Mouse (Mus musculus) erythroblast, adult 5-6 weeks (primary cell): ENCODE measurements around the gene Sec31a. TPM values are rescaled to one million over a fixed set of nuclear protein-coding genes. Genes with fewer than 3 reads are reported as not detected.
A peak's percentile ranks its signal among the peaks of the same experiment; 100 is the strongest.
"Not testable (repeated sequence)": the region's sequence is repeated elsewhere in the genome, so short reads cannot be mapped to it uniquely, and the experiment has no call there.

Experiments used
- ATAC-seq: replicated peaks from 2 replicates; pipeline ENCODE4 v1.8.0; 2016; ENCODE audit warnings: moderate number of reproducible peaks, mild to moderate bottlenecking, moderate TSS enrichment, inconsistent platforms; ENCODE audit not compliant: poor library complexity, low FRiP score, severe bottlenecking
- total RNA-seq, 2 experiments: library from RNA; stranded (forward) in 1 of 2; stranded (reverse) in 1 of 2; fragments of 150-400 nt in 1 of 2; fragments of 200-764, 138-1000 nt in 1 of 2; gene quantifications; 2 replicates each; pipeline versions ENCODE4 v1.2.3 to v1.2.4; 2015 to 2017; ENCODE audit warnings: low replicate concordance in 2 of 2

The Sec31a gene
- total RNA-seq (2015; ENCODE audit: low replicate concordance) (26.5 and 46.4 TPM in 2 replicates), total RNA-seq (2017; ENCODE audit: low replicate concordance) (24.3 and 24.4 TPM in 2 replicates)

DNA sequence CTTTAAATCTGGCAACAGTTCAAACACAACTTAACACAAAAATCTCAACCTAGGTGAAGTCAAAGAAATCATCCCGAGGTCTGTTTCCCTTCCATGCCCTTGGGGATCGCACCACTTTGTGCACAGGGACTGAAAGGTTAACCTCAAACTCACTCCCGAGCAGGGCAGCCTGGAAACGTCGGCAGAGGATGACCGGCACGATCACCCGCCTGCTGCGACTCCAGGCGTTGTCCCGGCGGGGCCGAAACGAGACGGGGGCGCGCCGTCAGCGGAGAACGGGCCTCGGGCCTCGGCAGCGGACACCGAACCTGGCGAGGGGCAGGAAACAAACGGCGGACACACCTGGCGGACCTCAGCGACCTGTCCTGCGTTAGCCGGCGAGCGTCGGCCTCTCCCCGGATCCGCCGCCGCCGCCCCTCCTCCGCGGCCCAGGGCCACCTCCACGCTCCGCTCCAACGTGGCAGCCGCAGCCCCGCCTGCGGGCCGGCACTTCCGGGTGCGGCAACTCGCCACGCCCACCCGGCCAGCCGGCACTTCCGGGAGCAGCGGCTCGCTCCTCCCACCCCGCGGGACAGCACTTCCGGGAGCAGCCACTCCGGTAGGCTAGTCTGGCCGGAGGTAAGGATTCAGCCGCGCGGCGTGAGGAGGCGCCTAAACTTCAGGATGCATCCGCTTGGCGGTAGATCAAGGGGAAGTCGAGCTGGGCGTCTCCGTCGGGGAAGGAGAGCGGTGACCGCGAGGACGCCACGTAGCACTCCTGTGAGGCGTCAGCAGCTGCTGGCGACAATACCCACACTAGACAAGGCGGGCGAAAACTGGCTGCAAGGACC lies at the start of gene Sec31a:
Gene Sec31a, minus strand, starts transcription at position 474 of the 830 bp plus-strand sequence.
- peak; percentile 99 for ATAC-seq

DNA sequence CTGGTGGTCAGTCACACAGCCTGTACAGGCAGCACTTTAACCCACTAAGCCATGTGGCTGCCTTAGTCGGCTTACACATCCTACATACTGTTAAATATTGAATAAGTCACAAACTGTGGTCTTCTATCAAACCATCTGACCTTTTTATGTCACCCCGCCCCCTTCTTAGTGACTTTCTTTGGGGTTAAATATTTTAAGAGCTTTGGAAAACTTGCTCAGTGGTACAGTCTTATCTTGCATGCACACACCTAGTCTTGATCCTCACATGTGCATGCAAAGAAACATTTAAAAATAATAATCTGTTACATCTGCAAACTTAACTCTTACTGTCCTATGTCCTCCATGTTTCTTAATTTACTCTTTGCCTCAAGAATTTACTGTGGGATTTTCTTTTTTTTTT lies 46.3 kb upstream of the Sec31a start:
- no peak for ATAC-seq

DNA sequence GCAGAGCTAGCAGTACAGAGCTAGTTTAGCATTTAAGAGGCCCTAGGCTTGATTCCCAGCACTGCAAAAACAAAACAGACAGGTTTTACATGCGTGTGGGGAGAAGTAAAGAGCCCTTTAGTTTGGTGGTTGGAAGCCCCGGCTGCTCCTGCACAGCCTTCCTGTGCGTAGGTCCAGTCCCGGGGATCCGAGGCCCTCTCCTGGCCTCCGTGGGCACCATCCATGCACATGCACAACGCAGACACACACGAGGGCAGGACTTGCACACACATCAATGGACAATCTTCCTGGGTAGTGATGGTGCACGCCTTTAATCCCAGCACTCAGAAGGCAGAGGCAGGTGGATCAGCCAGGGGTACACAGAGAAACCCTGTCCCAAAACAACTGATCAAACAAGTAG lies 45.5 kb upstream of the Sec31a start:
- no peak for ATAC-seq

DNA sequence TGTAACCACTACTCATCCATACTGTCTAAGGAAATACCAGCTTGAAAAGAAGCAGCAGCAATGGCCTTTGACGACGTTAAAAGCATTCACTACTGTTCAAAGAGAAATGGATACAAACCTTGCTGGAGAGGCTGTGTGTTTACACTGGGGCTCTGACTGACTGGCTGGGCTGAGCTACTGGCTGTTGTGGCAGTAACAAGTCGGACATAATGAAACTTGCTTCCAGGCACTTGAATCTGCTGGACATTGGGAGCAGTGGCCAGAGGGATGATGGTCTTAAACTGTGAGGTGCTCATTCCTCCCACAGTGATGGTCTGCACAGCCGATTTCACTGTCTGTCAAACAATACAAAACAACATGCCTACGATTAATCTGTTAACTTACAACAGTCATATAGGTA lies 43.4 kb upstream of the Sec31a start:
- ATAC-seq: no peak

DNA sequence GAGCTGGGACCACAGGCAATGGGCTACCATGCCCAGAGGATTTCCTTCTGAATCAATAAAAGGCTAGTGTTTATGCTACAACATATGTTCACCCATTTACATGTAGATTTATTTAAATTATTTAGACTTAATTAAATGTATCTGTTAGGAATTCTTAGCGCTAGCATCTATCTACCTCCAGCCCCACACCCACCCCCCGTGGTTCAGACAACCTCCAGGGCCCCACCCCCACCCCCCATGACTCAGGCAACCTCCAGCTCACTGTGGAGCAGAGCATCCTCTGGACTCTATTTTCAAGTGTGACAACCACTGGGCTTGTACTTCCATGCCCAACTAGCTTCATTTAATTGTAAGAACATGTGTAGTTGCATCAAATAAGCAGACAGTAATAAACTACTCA lies 35.8 kb upstream of the Sec31a start:
- ATAC-seq: no peak

DNA sequence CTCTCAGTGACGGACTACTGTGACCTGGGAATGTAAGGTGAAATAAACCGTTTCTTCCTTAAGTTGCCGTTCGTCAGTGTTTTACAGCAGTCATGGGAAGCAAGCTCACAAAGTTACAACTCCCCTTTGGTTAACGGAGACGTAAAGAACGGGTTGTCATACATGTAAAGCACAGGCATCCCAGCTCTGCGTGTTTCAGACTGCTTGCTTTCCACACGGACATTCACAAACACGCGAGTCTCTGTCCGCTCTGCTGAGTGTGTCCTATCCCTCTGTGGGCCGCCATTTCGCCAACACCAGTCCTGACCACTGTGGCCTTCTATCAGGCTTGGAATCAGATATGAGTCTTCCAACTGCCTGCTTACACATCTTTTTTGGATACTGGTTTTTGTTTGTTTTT lies 22.8 kb upstream of the Sec31a start:
- no peak for ATAC-seq

DNA sequence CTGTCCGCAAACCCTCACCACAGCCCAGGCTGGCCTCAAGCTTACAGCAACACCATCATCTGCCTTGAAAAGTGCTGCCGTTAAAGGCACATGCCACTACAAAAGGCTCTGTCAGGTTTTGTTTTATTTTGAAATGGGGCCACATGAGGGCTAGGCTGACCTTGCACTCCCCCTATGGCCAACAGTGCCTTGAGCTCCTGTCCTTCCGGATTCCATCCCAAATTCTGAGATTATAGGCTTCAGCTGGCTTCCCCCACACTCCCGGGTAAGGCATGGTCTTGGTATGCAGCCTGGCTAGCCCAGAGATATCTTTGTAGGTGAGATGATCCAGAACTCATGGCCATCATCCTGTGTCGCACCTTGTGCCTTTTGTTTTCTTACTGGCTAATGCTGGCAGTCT lies 21.9 kb upstream of the Sec31a start:
- ATAC-seq: no peak

DNA sequence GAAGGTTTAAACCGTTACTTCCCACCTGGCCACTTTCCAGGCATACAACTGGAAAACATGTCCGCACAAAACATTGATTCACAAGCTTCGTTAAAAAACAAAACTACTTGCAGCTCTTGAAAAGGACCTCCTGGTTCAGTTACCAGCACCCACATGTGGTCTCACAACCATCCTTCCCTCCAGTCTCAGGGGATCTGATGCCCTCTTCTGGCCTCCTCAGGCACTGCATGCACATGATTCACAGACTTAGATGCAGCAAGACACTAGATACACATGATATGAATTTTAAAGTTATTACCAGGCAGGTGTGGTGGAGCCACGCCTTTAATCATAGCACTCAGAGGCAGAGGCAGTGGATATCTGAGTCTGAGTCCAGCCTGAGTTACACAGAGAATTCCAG lies 21.1 kb upstream of the Sec31a start:
- ATAC-seq: no peak

DNA sequence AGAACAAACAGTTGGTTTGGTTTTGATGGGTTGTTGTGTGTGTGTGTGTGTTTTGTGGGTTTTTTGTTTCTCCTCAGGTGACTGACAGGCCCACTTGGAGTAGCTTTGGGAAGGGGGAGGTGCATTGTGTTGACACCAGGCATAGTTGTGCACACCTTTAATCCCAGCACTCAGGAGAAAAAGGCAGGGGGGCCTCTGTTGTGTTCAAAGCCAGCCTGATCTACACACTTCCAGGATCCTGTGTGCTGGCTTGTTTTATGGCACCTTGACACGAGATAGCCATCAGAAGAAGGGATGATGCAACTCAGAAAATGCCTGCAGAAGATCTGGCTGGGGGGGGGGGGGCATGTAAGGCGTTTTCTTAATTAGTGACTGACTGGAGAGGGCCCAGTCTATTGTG lies 14.9 kb upstream of the Sec31a start:
- no peak for ATAC-seq

DNA sequence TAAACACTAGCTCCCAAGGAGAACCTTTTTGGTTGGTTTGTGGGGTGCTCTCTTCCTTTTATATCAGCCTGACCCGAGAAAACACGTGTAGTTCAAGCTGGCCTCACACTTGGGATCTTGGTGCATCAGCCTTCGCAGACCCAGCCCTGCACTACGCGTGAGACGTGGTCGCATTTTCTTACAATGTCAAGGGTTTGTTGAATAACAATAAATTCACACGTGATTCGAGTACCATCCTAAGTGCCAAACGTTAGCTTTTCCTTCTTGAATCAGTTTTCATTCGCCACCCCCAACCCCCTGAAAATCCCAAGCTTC lies 14.0 kb upstream of the Sec31a start:
- 0 out of 2 replicates have a peak, but pooled peaks have one; percentile 2 for ATAC-seq

DNA sequence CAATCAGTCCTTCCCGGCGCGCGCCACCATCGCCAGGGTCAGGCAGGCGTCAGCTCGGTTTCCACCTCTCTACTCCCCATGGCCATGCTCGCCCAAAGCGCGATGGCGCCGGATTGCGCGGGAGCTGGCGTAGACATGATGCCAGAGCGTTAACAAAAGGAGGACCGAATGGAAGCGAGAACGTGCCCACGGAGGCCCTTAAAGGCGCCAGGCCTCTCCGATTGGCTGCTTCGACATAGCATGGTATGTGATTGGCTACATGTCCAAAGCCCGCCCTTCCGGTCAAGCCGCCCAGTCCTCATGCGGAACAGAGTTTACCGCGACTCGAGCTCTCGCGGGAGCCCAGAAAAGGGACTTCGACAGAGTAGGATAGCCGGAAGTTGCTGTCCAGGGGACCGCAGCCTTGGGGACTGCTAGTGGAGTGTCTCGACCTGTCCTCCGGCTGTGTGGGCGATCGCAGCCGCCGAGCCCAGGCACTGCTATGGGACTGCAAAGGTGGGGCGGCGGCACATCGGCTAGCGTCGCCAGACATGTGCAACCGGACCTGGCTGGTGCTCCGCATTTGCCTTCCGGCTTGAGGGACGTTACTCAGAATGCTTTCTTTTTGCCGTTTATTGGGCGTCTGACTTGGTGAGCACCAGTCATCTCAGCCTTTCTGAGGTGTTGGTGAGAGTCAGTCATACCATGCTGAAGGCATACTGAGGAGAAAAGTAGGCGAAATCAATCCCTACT lies 13.5 kb upstream of the Sec31a start:
- ATAC-seq: peak; percentile 99

DNA sequence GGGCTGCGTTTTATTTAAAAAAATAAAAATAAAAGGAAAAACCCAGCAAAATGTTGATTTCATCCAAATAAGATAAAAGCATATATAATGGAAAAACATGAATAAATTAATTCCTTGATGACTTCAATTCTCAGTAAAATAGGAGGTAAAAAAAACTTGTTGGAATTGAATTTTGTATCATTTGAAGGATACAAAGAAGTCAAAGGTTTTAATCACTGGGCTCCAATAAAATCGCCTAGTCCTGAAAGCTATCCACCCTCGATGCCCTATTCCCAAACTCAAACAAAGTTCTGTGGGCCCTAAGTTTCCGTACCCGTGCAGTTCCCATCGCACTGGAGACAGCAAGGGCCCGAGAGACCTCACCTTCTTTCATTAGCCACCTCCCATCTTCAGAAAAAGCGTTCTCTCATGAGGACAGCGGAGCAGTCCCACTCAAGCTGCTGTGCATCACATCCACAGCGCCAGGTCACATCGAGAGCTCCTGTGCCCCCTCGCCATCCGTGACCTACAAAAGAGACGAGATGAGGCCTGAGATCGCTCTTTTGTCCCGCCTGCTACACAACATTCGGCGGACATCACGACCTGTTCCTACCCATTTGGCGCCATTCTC lies 12.8 kb upstream of the Sec31a start:
- ATAC-seq: peak; percentile 29

DNA sequence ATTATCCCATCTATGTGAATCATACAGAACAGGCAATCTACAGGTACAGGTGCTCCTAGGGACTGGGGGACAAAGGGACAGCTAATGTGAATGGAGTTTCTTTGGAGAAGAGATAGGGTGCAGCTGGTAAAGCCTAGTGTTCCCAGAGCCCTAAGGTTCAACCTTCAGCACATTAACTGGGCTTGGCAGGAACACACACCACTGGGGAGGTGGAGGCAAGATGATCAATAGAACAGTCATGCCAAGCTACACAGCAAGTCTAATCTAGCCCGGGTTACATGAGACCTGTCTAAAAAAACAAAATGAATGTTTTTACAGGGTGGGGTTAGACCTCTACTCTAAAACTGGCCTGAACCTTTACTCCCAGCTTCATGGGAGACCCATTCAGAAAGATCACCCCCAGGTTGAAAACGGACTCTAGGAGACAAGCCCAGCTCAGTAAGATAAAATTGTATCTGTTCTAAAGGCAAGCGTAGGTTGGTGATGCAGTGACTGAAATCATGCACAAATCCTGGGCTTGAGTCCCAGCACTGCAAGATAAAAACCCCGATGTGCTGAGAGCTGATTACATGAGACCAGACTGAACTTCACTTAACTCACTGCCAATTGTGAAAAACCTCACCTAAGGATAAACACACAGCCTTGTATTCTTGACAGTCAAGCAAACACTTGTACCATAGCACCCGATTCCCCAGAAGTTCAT lies 12.1 kb upstream of the Sec31a start:
- ATAC-seq: no peak

DNA sequence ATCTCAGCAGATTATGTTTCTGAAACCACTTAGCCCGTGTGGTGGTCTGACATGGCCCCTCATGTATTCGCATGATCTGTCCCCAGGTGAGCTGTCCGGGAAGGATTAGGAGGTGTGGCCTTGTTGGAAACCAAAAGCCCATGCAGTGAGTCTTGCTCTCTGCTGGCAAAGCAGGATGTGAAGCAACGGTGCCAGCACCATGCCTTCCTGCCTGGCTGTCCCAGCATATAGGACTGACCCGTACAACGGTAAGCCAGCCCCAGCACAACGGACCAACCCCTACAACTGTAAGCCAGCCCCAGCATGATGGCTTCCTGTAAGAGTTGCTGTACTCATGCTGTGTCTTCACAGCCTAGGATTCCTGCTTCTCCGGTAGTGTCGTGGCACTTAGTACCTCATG lies 11.2 kb upstream of the Sec31a start:
- no peak for ATAC-seq

DNA sequence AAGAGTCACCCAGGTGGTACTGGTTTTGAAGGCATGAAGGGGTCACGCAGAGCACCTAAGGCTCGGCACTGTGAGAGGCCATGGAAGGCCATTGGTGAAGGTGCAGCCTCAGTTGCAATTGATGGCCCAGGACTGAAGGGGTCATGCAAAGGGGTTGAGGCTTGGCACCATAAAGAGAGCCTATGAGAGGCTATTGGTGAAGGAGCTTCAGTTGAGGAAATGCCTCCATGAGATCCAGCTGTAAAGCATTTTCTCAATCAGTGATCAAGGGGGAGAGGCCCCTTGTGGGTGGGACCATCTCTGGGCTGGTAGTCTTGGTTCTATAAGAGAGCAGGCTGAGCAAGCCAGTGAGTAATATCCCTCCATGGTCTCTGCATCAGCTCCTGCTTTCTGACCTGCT lies 9.8 kb upstream of the Sec31a start:
- not testable (repeated sequence) for ATAC-seq

DNA sequence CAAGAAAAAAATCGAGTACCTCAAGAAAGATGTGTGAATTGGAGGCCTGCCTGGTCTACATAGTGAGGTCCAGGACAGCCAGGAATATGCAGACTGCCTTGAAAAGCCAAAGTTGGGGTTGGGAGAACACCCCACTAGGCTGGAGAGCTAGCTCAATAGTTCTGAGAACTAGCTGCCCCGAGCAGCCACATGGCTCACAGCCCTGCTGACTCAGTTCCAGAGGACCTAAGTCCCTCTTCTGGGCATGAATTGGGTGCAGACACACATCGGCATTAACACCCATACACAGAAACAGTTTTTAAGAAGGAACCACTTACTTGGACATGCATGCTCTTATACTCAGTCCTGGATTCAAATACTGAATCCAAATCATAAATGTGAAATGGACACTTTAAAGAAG lies 8.2 kb upstream of the Sec31a start:
- ATAC-seq: no peak

DNA sequence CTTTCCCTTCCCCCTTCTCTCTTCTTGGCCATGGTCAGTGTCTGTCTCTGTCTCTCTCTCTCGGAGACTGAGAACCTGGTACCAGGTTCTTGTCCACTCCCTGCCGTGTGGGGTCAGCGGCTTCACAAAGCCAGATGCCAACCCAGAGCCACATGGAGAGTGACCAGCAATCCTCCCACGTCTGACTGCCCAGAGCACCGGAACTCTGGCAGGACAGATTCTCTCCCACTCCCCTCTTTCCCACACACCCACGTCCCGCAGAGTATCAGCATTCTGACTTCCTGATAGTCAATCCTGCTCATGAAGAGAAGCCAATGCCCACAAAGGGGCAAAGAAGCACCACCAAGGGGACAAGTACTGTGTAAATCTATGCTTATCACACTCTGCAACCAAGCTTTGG lies 7.6 kb upstream of the Sec31a start:
- ATAC-seq: no peak

DNA sequence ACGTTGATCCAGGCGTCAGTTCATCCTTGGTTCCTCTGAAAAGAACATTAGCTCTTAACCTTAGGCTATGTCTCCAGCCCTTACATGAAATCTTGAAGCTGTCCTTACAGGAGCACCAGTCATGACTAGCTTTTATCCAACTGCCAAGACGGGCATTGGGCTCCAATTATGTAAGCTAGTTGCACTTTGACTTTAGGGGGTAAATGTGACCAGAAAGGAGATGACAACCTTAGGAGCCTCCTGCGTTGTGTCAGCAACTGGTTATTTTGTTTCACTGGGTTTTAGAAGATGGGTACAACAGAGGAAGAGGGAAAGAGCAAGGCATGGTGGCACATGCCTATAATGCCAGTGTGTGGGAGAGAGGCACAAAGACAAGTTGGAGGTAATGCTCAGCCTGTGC lies 2.8 kb upstream of the Sec31a start:
- no peak for ATAC-seq

DNA sequence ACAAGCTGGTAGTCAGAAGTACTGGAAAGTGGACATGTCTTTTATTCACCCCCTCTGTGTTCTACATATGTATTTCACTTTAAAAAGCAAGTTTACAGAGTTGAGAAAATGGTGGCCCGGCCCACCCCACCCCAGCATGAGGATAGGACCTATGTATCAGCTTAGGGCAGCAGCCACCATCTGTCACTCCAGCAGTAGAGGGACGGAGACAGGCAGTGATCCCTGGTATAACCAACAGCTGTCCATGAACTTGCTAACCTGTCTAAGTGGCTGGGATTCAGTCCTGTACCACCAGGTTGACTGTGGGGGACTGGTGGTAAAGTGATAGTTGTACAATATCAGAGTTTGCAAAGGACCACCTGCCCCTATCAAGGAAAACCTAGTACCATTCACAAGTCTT lies 2.0 kb upstream of the Sec31a start:
- no peak for ATAC-seq

DNA sequence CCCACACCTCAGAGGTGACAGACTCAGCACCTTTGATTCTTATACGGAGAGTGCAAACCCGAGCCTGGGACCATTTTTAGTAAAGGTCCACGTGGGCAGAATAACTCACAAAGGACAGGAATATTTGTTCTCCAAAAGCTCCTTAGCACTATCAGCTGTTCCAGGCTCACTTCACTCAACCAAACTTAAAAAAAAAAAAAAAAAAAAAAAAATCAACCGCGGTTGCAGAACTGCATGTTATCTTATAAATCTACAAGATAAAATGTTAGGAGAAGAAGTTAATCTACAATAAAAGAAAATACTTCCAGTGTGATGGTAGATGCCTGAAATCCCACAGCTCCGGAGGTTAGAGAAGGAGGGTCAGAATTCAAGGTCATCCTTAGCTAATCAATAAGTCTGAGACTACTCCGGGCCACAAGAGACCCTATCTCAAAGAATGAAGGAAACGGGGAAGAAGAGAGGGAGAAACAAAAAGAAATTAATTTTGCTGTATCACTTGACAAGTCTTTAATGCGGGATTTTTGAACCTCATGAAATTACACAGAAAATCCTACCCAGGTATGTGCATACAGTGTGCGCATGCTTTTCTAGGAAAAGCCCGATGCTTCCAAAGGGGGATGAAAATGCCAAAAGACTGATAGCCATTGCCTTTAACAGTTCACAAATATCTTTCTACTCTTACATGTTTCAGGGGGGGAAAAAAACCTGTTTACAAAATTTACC lies 1.4 kb downstream of the Sec31a start:
- no peak for ATAC-seq
